In genomic region chr5:99251379-99252202, GRCm38 (mm10) we compare ENCODE assay signal across 7 mouse cellular contexts.
DNase-seq lines count a peak whose midpoint lies in the region; ATAC-seq and TF ChIP-seq lines count a peak whose summit lies in the region.

No protein-coding gene starts in this region.

- ATAC-seq in embryonic facial prominence, embryonic 13.5 days (ENCODE audit: insufficient number of reproducible peaks, insufficient read depth, low FRiP score, low TSS enrichment, low read depth), result no peak
- peak; percentile 21; the same call in 1 of the 2 replicates for ATAC-seq in heart, embryonic 11.5 days (replicated peaks; ENCODE audit: insufficient number of reproducible peaks, low FRiP score, low TSS enrichment)
- peak; percentile 12; the same call in 1 of the 2 replicates for ATAC-seq in megakaryocyte-erythroid progenitor cell, adult 5-6 weeks (replicated peaks; ENCODE audit: low FRiP score, low TSS enrichment, poor library complexity, severe bottlenecking)
- ATAC-seq in stomach, embryonic 15.5 days (ENCODE audit: insufficient read depth, low FRiP score, low read depth), result no peak

- no peaks in the 10 kb centered on the region; the same call in 1 of the 2 replicates for H3K27me3 ChIP-seq in thymus, adult 2 months (ENCODE audit: control insufficient read depth, insufficient read depth, low read length)
- peaks cover 12% of the 10 kb centered on the region for H3K27me3 ChIP-seq in embryonic facial prominence, embryonic 13.5 days
- H3K27me3 ChIP-seq in heart, embryonic 11.5 days (ENCODE audit: control insufficient read depth, insufficient read depth, low read length), result no peaks in the 10 kb centered on the region
- no peaks in the 10 kb centered on the region for H3K27me3 ChIP-seq in stomach, embryonic 15.5 days (replicated peaks)

- H3K36me3 ChIP-seq in thymus, adult 2 months (ENCODE audit: control insufficient read depth, insufficient read depth, low read length), result no peaks in the 10 kb centered on the region
- H3K36me3 ChIP-seq in embryonic facial prominence, embryonic 13.5 days, result no peaks in the 10 kb centered on the region
- no peaks in the 10 kb centered on the region for H3K36me3 ChIP-seq in heart, embryonic 11.5 days (ENCODE audit: control insufficient read depth, insufficient read depth, low read length)
- H3K36me3 ChIP-seq in stomach, embryonic 15.5 days, result no peaks in the 10 kb centered on the region

- H3K9ac ChIP-seq in embryonic facial prominence, embryonic 13.5 days, result peak overlapping the region; percentile 81
- H3K9ac ChIP-seq in heart, embryonic 11.5 days (ENCODE audit: low read depth, low read length), result peak overlapping the region; percentile 92
- H3K9ac ChIP-seq in stomach, embryonic 15.5 days, result peak overlapping the region; percentile 58

- H3K4me1 ChIP-seq in thymus, adult 2 months (replicated peaks; ENCODE audit: control insufficient read depth, insufficient read depth, low read length), result peaks cover 9% of the 10 kb centered on the region
- H3K4me1 ChIP-seq in embryonic facial prominence, embryonic 13.5 days, result peaks cover 18% of the 10 kb centered on the region
- H3K4me1 ChIP-seq in heart, embryonic 11.5 days (ENCODE audit: control insufficient read depth, insufficient read depth, low read length), result peaks cover 21% of the 10 kb centered on the region
- peaks cover 10% of the 10 kb centered on the region; the same call in 1 of the 2 replicates for H3K4me1 ChIP-seq in stomach, embryonic 15.5 days

- H3K27ac ChIP-seq in thymus, adult 2 months (ENCODE audit: control insufficient read depth, insufficient read depth, low read length), result no peak overlapping the region
- H3K27ac ChIP-seq in embryonic facial prominence, embryonic 13.5 days, result no peak overlapping the region
- peak overlapping the region; percentile 94 for H3K27ac ChIP-seq in heart, embryonic 11.5 days (ENCODE audit: low read depth, low read length)
- no peak overlapping the region for H3K27ac ChIP-seq in stomach, embryonic 15.5 days

- no peaks in the 10 kb centered on the region for H3K9me3 ChIP-seq in embryonic facial prominence, embryonic 13.5 days
- H3K9me3 ChIP-seq in heart, embryonic 11.5 days (replicated peaks; ENCODE audit: control insufficient read depth, low read length), result no peaks in the 10 kb centered on the region
- H3K9me3 ChIP-seq in stomach, embryonic 15.5 days, result no peaks in the 10 kb centered on the region

- H3K4me2 ChIP-seq in embryonic facial prominence, embryonic 13.5 days, result peak overlapping the region; percentile 86
- H3K4me2 ChIP-seq in heart, embryonic 11.5 days, result peak overlapping the region; percentile 71
- H3K4me2 ChIP-seq in stomach, embryonic 15.5 days, result peak overlapping the region; percentile 86

- TF ChIP-seq POLR2A in thymus, adult 2 months (IDR thresholded peaks at IDR 0.05; ENCODE audit: control insufficient read depth, extremely low read depth, insufficient read depth, low read length, poor library complexity), result no peak

- peak; percentile 6 for DNase-seq in thymus, adult 2 months
- DNase-seq in thymus, postnatal 10 days (ENCODE audit: low spot score in 2 of 2), result no peak
- DNase-seq in left cerebral cortex, adult 9 months (ENCODE audit: low spot score in 2 of 2), result peak; percentile 71 to 76

- peak overlapping the region; percentile 39 for H3K4me3 ChIP-seq in thymus, adult 2 months (ENCODE audit: control insufficient read depth, insufficient read depth, low read length)
- peak overlapping the region; percentile 72 for H3K4me3 ChIP-seq in embryonic facial prominence, embryonic 13.5 days
- H3K4me3 ChIP-seq in heart, embryonic 11.5 days (ENCODE audit: low read depth, low read length), result peak overlapping the region; percentile 78
- peak overlapping the region; percentile 77 for H3K4me3 ChIP-seq in stomach, embryonic 15.5 days (replicated peaks)

- no peak for TF ChIP-seq CTCF in thymus, adult 2 months (IDR thresholded peaks at IDR 0.05; ENCODE audit: borderline replicate concordance, control insufficient read depth, extremely low read depth, insufficient read depth, low read length, poor library complexity)

- WGBS in thymus, adult 2 months, result 15% methylated on average over 34 of the region's 34 CpGs
- 4% methylated on average over 34 of the region's 34 CpGs for WGBS in embryonic facial prominence, embryonic 13.5 days
- 2% methylated on average over 34 of the region's 34 CpGs for WGBS in heart, embryonic 11.5 days (ENCODE audit: insufficient replicate concordance)
- 5% methylated on average over 34 of the region's 34 CpGs for WGBS in stomach, embryonic 15.5 days

Comparison
In these comparisons a context has a peak if more than half of its experiments do, and no peak if none do; other contexts are left out.
1. DNase-seq: peak in thymus, adult 2 months (single experiment) and left cerebral cortex, adult 9 months (2 of 2); none in thymus, postnatal 10 days (0 of 2).
2. ATAC-seq: peak in heart, embryonic 11.5 days (single experiment) and megakaryocyte-erythroid progenitor cell, adult 5-6 weeks (single experiment); none in embryonic facial prominence, embryonic 13.5 days (single experiment) and stomach, embryonic 15.5 days (single experiment).
3. Peak in every context shown above with its lines, with median percentiles within 50 percentile points of each other: H3K4me3 ChIP-seq, H3K4me2 ChIP-seq and H3K9ac ChIP-seq.